ENCODE assay signal across 31 mouse cellular contexts in genomic region chr2:153767484-153767883, GRCm38 (mm10). TPM values are rescaled to one million over a fixed set of nuclear protein-coding genes. Genes with fewer than 3 reads are reported as not detected.
DNase-seq lines count a peak whose midpoint lies in the region; ATAC-seq and TF ChIP-seq lines count a peak whose summit lies in the region.
"Had no signal": no experiment of that assay in that cellular context is flagged by ENCODE, and none has a peak within 500 bp of the region (broad histone marks: within the 10 kb centered on the region; RNA-seq: fewer than 3 reads in every experiment).

No protein-coding gene starts in this region.

- H3K9me3 ChIP-seq in kidney, embryonic 15.5 days (replicated peaks) = no peaks in the 10 kb centered on the region
- no peaks in the 10 kb centered on the region for H3K9me3 ChIP-seq in ES-E14 (ENCODE audit: control insufficient read depth, insufficient read depth, low read depth, low read length)
- no peaks in the 10 kb centered on the region for H3K9me3 ChIP-seq in midbrain, embryonic 10.5 days (replicated peaks)
- H3K9me3 ChIP-seq: embryonic facial prominence, embryonic 13.5 days; forebrain, embryonic 10.5 days; forebrain, embryonic 13.5 days; heart, embryonic 10.5 days; heart, embryonic 13.5 days; hindbrain, embryonic 15.5 days had no signal

- 53% methylated on average over 6 of the region's 6 CpGs for WGBS in kidney, embryonic 15.5 days
- 51% methylated on average over 6 of the region's 6 CpGs for WGBS in kidney, adult 2 months
- 64% methylated on average over 6 of the region's 6 CpGs for WGBS in midbrain, embryonic 10.5 days

- no peak overlapping the region for H3K27ac ChIP-seq in kidney, embryonic 15.5 days
- no peak overlapping the region for H3K27ac ChIP-seq in kidney, adult 2 months (ENCODE audit: insufficient read depth, low read depth, low read length)
- 0 out of 2 replicates have a peak overlapping the region, but pooled peaks have one; percentile 31 for H3K27ac ChIP-seq in ES-E14 (ENCODE audit: insufficient read depth, low read depth, low read length, poor library complexity, severe bottlenecking)
- H3K27ac ChIP-seq in midbrain, embryonic 10.5 days (replicated peaks) = no peak overlapping the region
- H3K27ac ChIP-seq: embryonic facial prominence, embryonic 13.5 days; forebrain, embryonic 10.5 days; forebrain, embryonic 13.5 days; heart, adult 2 months; heart, embryonic 10.5 days; heart, embryonic 13.5 days; hindbrain, embryonic 15.5 days had no signal

- ATAC-seq in kidney, embryonic 15.5 days (replicated peaks; ENCODE audit: low FRiP score) = peak; percentile 56; the same call in 1 of the 2 replicates
- ATAC-seq: CD4-positive, CD25-positive, alpha-beta regulatory T cell, adult 4 months; forebrain, embryonic 13.5 days; forebrain, embryonic 16.5 days had no signal

- H3K9ac ChIP-seq in kidney, embryonic 15.5 days = no peak overlapping the region
- no peak overlapping the region for H3K9ac ChIP-seq in ES-E14 (ENCODE audit: insufficient read depth, low read depth, low read length, poor library complexity, severe bottlenecking)
- H3K9ac ChIP-seq: embryonic facial prominence, embryonic 13.5 days; forebrain, embryonic 13.5 days; heart, embryonic 13.5 days; hindbrain, embryonic 15.5 days had no signal

- H3K27me3 ChIP-seq in kidney, embryonic 15.5 days = no peaks in the 10 kb centered on the region
- no peaks in the 10 kb centered on the region for H3K27me3 ChIP-seq in kidney, adult 2 months (replicated peaks; ENCODE audit: control insufficient read depth, insufficient read depth, low read length)
- H3K27me3 ChIP-seq in midbrain, embryonic 10.5 days (ENCODE audit: low read depth, poor library complexity, severe bottlenecking) = no peaks in the 10 kb centered on the region
- H3K27me3 ChIP-seq: embryonic facial prominence, embryonic 13.5 days; forebrain, embryonic 13.5 days; heart, embryonic 13.5 days; hindbrain, embryonic 15.5 days had no signal

- no peak overlapping the region for H3K4me3 ChIP-seq in kidney, embryonic 15.5 days (replicated peaks)
- H3K4me3 ChIP-seq in kidney, adult 2 months (ENCODE audit: insufficient read depth, low read depth, low read length) = no peak overlapping the region
- no peak overlapping the region for H3K4me3 ChIP-seq in ES-E14 (ENCODE audit: insufficient read depth in 1 of 2, low read depth in 1 of 2, low read length in 2 of 2, poor library complexity in 1 of 2, severe bottlenecking in 1 of 2)
- H3K4me3 ChIP-seq in midbrain, embryonic 10.5 days = no peak overlapping the region
- H3K4me3 ChIP-seq: embryonic facial prominence, embryonic 13.5 days; forebrain, embryonic 10.5 days; forebrain, embryonic 13.5 days; heart, adult 2 months; heart, embryonic 10.5 days; heart, embryonic 13.5 days; hindbrain, embryonic 15.5 days had no signal

- TF ChIP-seq CTCF in kidney, adult 2 months (conservative IDR thresholded peaks at IDR 0.05; ENCODE audit: insufficient read depth, insufficient read length, low read depth, low read length) = no peak

- TF ChIP-seq POLR2A in kidney, adult 2 months (IDR thresholded peaks at IDR 0.05; ENCODE audit: low read depth, low read length) = no peak

- in situ Hi-C loops in ES-E14 (cut with MboI; ENCODE audit: low sequenced_read_pairs in 2 of 2, unreplicated experiment in 2 of 2) = no loop called here

- H3K36me3 ChIP-seq in kidney, embryonic 15.5 days = peaks cover 92% of the 10 kb centered on the region
- H3K36me3 ChIP-seq in kidney, adult 2 months (ENCODE audit: control insufficient read depth, insufficient read depth, low read length) = peaks cover 9% of the 10 kb centered on the region
- H3K36me3 ChIP-seq in ES-E14 (ENCODE audit: control insufficient read depth, insufficient read depth, low read length, poor library complexity, severe bottlenecking) = peaks cover 5% of the 10 kb centered on the region
- H3K36me3 ChIP-seq in midbrain, embryonic 10.5 days = peaks cover 93% of the 10 kb centered on the region

- no peaks in the 10 kb centered on the region for H3K4me1 ChIP-seq in kidney, embryonic 15.5 days
- no peaks in the 10 kb centered on the region for H3K4me1 ChIP-seq in kidney, adult 2 months (ENCODE audit: control insufficient read depth, insufficient read depth, low read length)
- H3K4me1 ChIP-seq in ES-E14 (ENCODE audit: control insufficient read depth in 2 of 2, insufficient read depth in 2 of 2, low read length in 2 of 2, poor library complexity in 1 of 2) = peaks cover 0 to 4% of the 10 kb centered on the region in 2 experiments; a peak in 1 of 4 replicates
- no peaks in the 10 kb centered on the region for H3K4me1 ChIP-seq in midbrain, embryonic 10.5 days
- H3K4me1 ChIP-seq: embryonic facial prominence, embryonic 13.5 days; forebrain, embryonic 13.5 days; heart, embryonic 10.5 days; heart, embryonic 13.5 days; hindbrain, embryonic 15.5 days had no signal

- DNase-seq in kidney, adult 2 months = no peak
- peak; percentile 22 for DNase-seq in retina, embryonic 14.5 days (ENCODE audit: low spot score)
- DNase-seq in retina, postnatal 1 day = no peak
- DNase-seq in ES-E14 (ENCODE audit: low read depth, low spot score) = peak; percentile 44
- DNase-seq in ZHBTc4 (ENCODE audit: low read depth, low spot score) = peak; percentile 85
- DNase-seq in ovary, postnatal 14 days (ENCODE audit: low spot score) = no peak
- no peak for DNase-seq in midbrain, embryonic 10.5 days (ENCODE audit: low spot score)
- DNase-seq: adrenal gland, adult 2 months; adrenal gland, postnatal 14 days; cerebellum, adult 11 months; cerebellum, adult 2 months; cerebellum, adult 9-11 months; cerebellum, postnatal 25 days; gastrocnemius, postnatal 10 days; gastrocnemius, postnatal 36 days; heart, adult 2 months; heart, postnatal 14 days; heart, postnatal 4 days had no signal

- H3K4me2 ChIP-seq in kidney, embryonic 15.5 days = no peak overlapping the region
- H3K4me2 ChIP-seq: embryonic facial prominence, embryonic 13.5 days; forebrain, embryonic 13.5 days; heart, embryonic 13.5 days; hindbrain, embryonic 15.5 days had no signal

TF ChIP-seq in ES-E14, 5 proteins besides CTCF, POLR2A, EP300 and RAD21:
- TF ChIP-seq MAFK (IDR thresholded peaks at IDR 0.05; ENCODE audit: insufficient read depth, low read depth, low read length) (no peak), HCFC1 (IDR thresholded peaks at IDR 0.05; ENCODE audit: borderline replicate concordance, insufficient read depth, low read length) (no peak), ZC3H11A (IDR thresholded peaks at IDR 0.05; ENCODE audit: borderline replicate concordance, low read depth, low read length) (no peak), CHD2 (IDR thresholded peaks at IDR 0.05; ENCODE audit: low read depth, low read length) (no peak), ZNF384 (IDR thresholded peaks at IDR 0.05; ENCODE audit: low read depth, low read length) (no peak)

RNA-seq across cellular contexts. Expression of gene Efcab8, which starts 12.2 kb away (rescaled TPM):
- polyA plus RNA-seq in kidney, embryonic 15.5 days (2015; fragmentation: Nextera tagmentation; extraction: Ambion mirVana) = not detected in 2 replicates
- polyA plus RNA-seq in kidney, adult 2 months (2012; rRNA removed) = 0.14 and 0.20 TPM in 2 replicates
- total RNA-seq in ES-E14 (2012; rRNA removed) = 1.2 TPM in 2 replicates
- polyA plus RNA-seq in midbrain, embryonic 10.5 days (2016; fragmentation: Nextera tagmentation; extraction: Ambion mirVana) = not detected in 2 replicates
- total RNA-seq: adrenal gland, postnatal 14 days; common myeloid progenitor, adult 5-6 weeks; gastrocnemius, adult 18-20 months; gastrocnemius, postnatal 36 days; granulocyte monocyte progenitor cell, adult 5-6 weeks; heart, adult 2 months; heart, postnatal 14 days had no signal
- polyA plus RNA-seq: CD4-positive, CD25-positive, alpha-beta regulatory T cell, adult 4 months; embryonic facial prominence, embryonic 13.5 days; forebrain, embryonic 10.5 days; heart, embryonic 10.5 days; heart, embryonic 13.5 days; hindbrain, embryonic 11.5 days; hindbrain, embryonic 15.5 days had no signal

RNA-seq across cellular contexts. Expression of gene Mapre1, which starts 26.4 kb away (rescaled TPM):
- 234 and 269 TPM in 2 replicates for polyA plus RNA-seq in kidney, embryonic 15.5 days (2015; fragmentation: Nextera tagmentation; extraction: Ambion mirVana)
- polyA plus RNA-seq in kidney, adult 2 months (2012; rRNA removed) = 8.2 and 11.2 TPM in 2 replicates
- 23.8 and 67.4 TPM in 2 replicates for total RNA-seq in ES-E14 (2012; rRNA removed)
- polyA plus RNA-seq in midbrain, embryonic 10.5 days (2016; fragmentation: Nextera tagmentation; extraction: Ambion mirVana) = 341 and 354 TPM in 2 replicates

Comparison
In these comparisons a context has a peak if more than half of its experiments do, and no peak if none do; other contexts are left out.
1. DNase-seq: peak in retina, embryonic 14.5 days (single experiment), ES-E14 (single experiment) and ZHBTc4 (single experiment); none in kidney, adult 2 months (single experiment), retina, postnatal 1 day (single experiment), ovary, postnatal 14 days (single experiment) and midbrain, embryonic 10.5 days (single experiment).
2. RNA of gene Mapre1, which starts 26.4 kb away (polyA plus RNA-seq): 341 to 354 TPM in midbrain, embryonic 10.5 days and 234 to 269 TPM in kidney, embryonic 15.5 days; 8.2 to 11.2 TPM in kidney, adult 2 months; every median in the first group is over 10 times any median in the second.